Mouse (Mus musculus) limb, embryonic 12.5 days (tissue): Measurements from ENCODE around the gene Midn. TPM values are rescaled to one million over a fixed set of nuclear protein-coding genes. Genes with fewer than 3 reads are reported as not detected.

Experiments
- ATAC-seq: fragments of 200-750 bp; cut with Nextera tagmentation; 2 replicates; pipeline ENCODE4 v1.8.0; 2017; ENCODE audit warnings: low read depth, moderate TSS enrichment; ENCODE audit not compliant: insufficient number of reproducible peaks, insufficient read depth, low FRiP score, low TSS enrichment
- H3K27ac ChIP-seq: fragments of 300-500 bp; sonication (generic); 2 replicates; pipeline ENCODE4 v1.5.1; 2016; ENCODE audit warnings: mild to moderate bottlenecking, moderate library complexity
- H3K27me3 ChIP-seq: fragments of 300-500 bp; sonication (generic); 2 replicates; pipeline ENCODE4 v1.6.1; 2016; ENCODE audit warnings: mild to moderate bottlenecking, moderate library complexity
- H3K36me3 ChIP-seq: fragments of 300-500 bp; sonication (generic); 2 replicates; pipeline ENCODE4 v1.6.1; 2016; ENCODE audit warnings: mild to moderate bottlenecking, moderate library complexity
- H3K4me1 ChIP-seq: fragments of 300-500 bp; sonication (generic); replicated peaks from 2 replicates; pipeline ENCODE4 v1.6.1; 2016
- H3K4me2 ChIP-seq: fragments of 300-500 bp; sonication (generic); 2 replicates; pipeline ENCODE4 v1.6.1; 2016; ENCODE audit warnings: mild to moderate bottlenecking, moderate library complexity
- H3K4me3 ChIP-seq: fragments of 300-500 bp; sonication (generic); replicated peaks from 2 replicates; pipeline ENCODE4 v1.5.1; 2016; ENCODE audit warnings: mild to moderate bottlenecking
- H3K9ac ChIP-seq: fragments of 300-500 bp; sonication (generic); replicated peaks from 2 replicates; pipeline ENCODE4 v1.6.1; 2016; ENCODE audit warnings: mild to moderate bottlenecking, moderate library complexity
- H3K9me3 ChIP-seq: fragments of 300-500 bp; sonication (generic); 2 replicates; pipeline ENCODE4 v1.6.1; 2016; ENCODE audit warnings: mild to moderate bottlenecking, moderate library complexity
- WGBS: fragments of 180-500 bp; shearing (Covaris S2); methylation state at CpG from one replicate; pipeline ENCODE4 v1.1.7; 2016; 5-methylcytosine and 5-hydroxymethylcytosine counted together
- polyA plus RNA-seq: library from polyadenylated mRNA; unstranded; fragments of >200 nt; fragmentation: Nextera tagmentation; extraction: Ambion mirVana; gene quantifications from 2 replicates; pipeline ENCODE4 v1.2.1, GENCODE M21; 2016

Gene Midn
- polyA plus RNA-seq, 1 experiment from 2014 or later: 30.6 TPM

GRCm38 (mm10) chr10:80137626-80138552 lies 10.2 kb upstream of the Midn start:
- peaks cover 46% of the 10 kb centered on the region for H3K4me1 ChIP-seq
- H3K4me3 ChIP-seq: peak overlapping the region; percentile 81
- H3K9me3 ChIP-seq: 0 out of 2 replicates have a peak, but pooled peaks cover 5% of the 10 kb centered on the region
- peak overlapping the region; percentile 85 for H3K9ac ChIP-seq
- no peak for ATAC-seq
- WGBS: 4% methylated on average over 30 of the region's 33 CpGs
- peak overlapping the region; percentile 98 for H3K4me2 ChIP-seq
- H3K36me3 ChIP-seq: peaks cover 25% of the 10 kb centered on the region
- peaks cover 63% of the 10 kb centered on the region for H3K27me3 ChIP-seq
- H3K27ac ChIP-seq: 0 out of 2 replicates have a peak overlapping the region, but pooled peaks have one; percentile 74

GRCm38 (mm10) chr10:80138553-80139438 lies 9.3 kb upstream of the Midn start, which contains the start of gene Atp5d:
Atp5d (plus strand) TSS chr10:80138632.
- peak within 1 kb of the TSS; percentile 74 for H3K27ac ChIP-seq
- H3K36me3 ChIP-seq: peaks cover 21% of the 10 kb centered on the region
- peak within 1 kb of the TSS; percentile 81 for H3K4me3 ChIP-seq
- H3K4me2 ChIP-seq: peak within 1 kb of the TSS; percentile 98
- H3K9ac ChIP-seq: peak within 1 kb of the TSS; percentile 85
- H3K4me1 ChIP-seq: peaks cover 47% of the 10 kb centered on the region
- under 1% methylated on average over 77 of the region's 94 CpGs for WGBS
- ATAC-seq: no peak
- H3K27me3 ChIP-seq: peaks cover 63% of the 10 kb centered on the region
- H3K9me3 ChIP-seq: 0 out of 2 replicates have a peak, but pooled peaks cover 5% of the 10 kb centered on the region

GRCm38 (mm10) chr10:80139439-80139775 lies 8.7 kb upstream of the Midn start:
- H3K9ac ChIP-seq: peak overlapping the region; percentile 85
- no peak for ATAC-seq
- H3K4me3 ChIP-seq: peak overlapping the region; percentile 81
- 0 out of 2 replicates have a peak, but pooled peaks cover 5% of the 10 kb centered on the region for H3K9me3 ChIP-seq
- H3K4me2 ChIP-seq: peak overlapping the region; percentile 98
- H3K27ac ChIP-seq: peak overlapping the region; percentile 74; the same call in 1 of the 2 replicates
- H3K36me3 ChIP-seq: peaks cover 22% of the 10 kb centered on the region
- 1% methylated on average over 10 of the region's 10 CpGs for WGBS
- H3K4me1 ChIP-seq: peaks cover 47% of the 10 kb centered on the region
- peaks cover 61% of the 10 kb centered on the region for H3K27me3 ChIP-seq

GRCm38 (mm10) chr10:80139975-80140665 lies 8.0 kb upstream of the Midn start:
- Histone ChIP-seq H3K27me3 (peaks cover 54% of the 10 kb centered on the region), H3K4me1 (peaks cover 47% of the 10 kb centered on the region), H3K4me2 (peak overlapping the region; percentile 98; the same call in 1 of the 2 replicates), H3K9ac (no peak overlapping the region), H3K9me3 (0 out of 2 replicates have a peak, but pooled peaks cover 5% of the 10 kb centered on the region), H3K4me3 (peak overlapping the region; percentile 75; the same call in 1 of the 2 replicates), H3K27ac (no peak overlapping the region), H3K36me3 (peaks cover 22% of the 10 kb centered on the region)
- ATAC-seq: no peak
- 75% methylated on average over 11 of the region's 11 CpGs for WGBS

- peak within 1 kb of the TSS; percentile 68 for H3K27ac ChIP-seq
- peaks cover 52% of the 10 kb centered on the region for H3K4me1 ChIP-seq
- peaks cover 49% of the 10 kb centered on the region for H3K27me3 ChIP-seq
- 0 out of 2 replicates have a peak, but pooled peaks cover 5% of the 10 kb centered on the region for H3K9me3 ChIP-seq
- no peak for ATAC-seq
- H3K9ac ChIP-seq: peak within 1 kb of the TSS; percentile 40; the same call in 1 of the 2 replicates
- peak within 1 kb of the TSS; percentile 81 for H3K4me3 ChIP-seq
- peak within 1 kb of the TSS; percentile 98 for H3K4me2 ChIP-seq
- 78% methylated on average over 10 of the region's 10 CpGs for WGBS
- H3K36me3 ChIP-seq: peaks cover 27% of the 10 kb centered on the region
These were observed 7.4 kb upstream of the Midn start, which contains the start of gene Cbarp for GRCm38 (mm10) chr10:80140666-80141035. Cbarp (minus strand) TSS chr10:80140835.

- peak; percentile 11; the same call in 1 of the 2 replicates for ATAC-seq
- Histone ChIP-seq H3K27me3 (peaks cover 43% of the 10 kb centered on the region), H3K4me1 (peaks cover 55% of the 10 kb centered on the region), H3K36me3 (peaks cover 30% of the 10 kb centered on the region), H3K4me2 (peak overlapping the region; percentile 91), H3K9me3 (no peaks in the 10 kb centered on the region), H3K9ac (peak overlapping the region; percentile 40; the same call in 1 of the 2 replicates), H3K4me3 (peak overlapping the region; percentile 75), H3K27ac (peak overlapping the region; percentile 68)
- 1% methylated on average over 29 of the region's 29 CpGs for WGBS
These were observed 6.8 kb upstream of the Midn start for GRCm38 (mm10) chr10:80141243-80141642.

GRCm38 (mm10) chr10:80141786-80142529 lies 6.1 kb upstream of the Midn start:
- Histone ChIP-seq H3K9me3 (no peaks in the 10 kb centered on the region), H3K4me1 (peaks cover 53% of the 10 kb centered on the region), H3K27me3 (peaks cover 36% of the 10 kb centered on the region), H3K36me3 (peaks cover 34% of the 10 kb centered on the region), H3K9ac (peak overlapping the region; percentile 90), H3K4me3 (peak overlapping the region; percentile 75), H3K27ac (peak overlapping the region; percentile 68), H3K4me2 (peak overlapping the region; percentile 91)
- under 1% methylated on average over 43 of the region's 43 CpGs for WGBS
- ATAC-seq: peak; percentile 82

- under 1% methylated on average over 15 of the region's 15 CpGs for WGBS
- Histone ChIP-seq H3K4me3 (peak overlapping the region; percentile 75), H3K9ac (peak overlapping the region; percentile 90), H3K4me1 (peaks cover 53% of the 10 kb centered on the region), H3K27ac (peak overlapping the region; percentile 68; the same call in 1 of the 2 replicates), H3K27me3 (peaks cover 30% of the 10 kb centered on the region), H3K9me3 (no peaks in the 10 kb centered on the region), H3K4me2 (peak overlapping the region; percentile 91), H3K36me3 (peaks cover 34% of the 10 kb centered on the region)
- ATAC-seq: no peak
These were observed 5.5 kb upstream of the Midn start for GRCm38 (mm10) chr10:80142530-80142925.

- H3K4me1 ChIP-seq: peaks cover 47% of the 10 kb centered on the region
- H3K9me3 ChIP-seq: no peaks in the 10 kb centered on the region
- no peak overlapping the region for H3K9ac ChIP-seq
- ATAC-seq: no peak
- H3K36me3 ChIP-seq: peaks cover 34% of the 10 kb centered on the region
- 0 out of 2 replicates have a peak overlapping the region, but pooled peaks have one; percentile 91 for H3K4me2 ChIP-seq
- H3K27ac ChIP-seq: no peak overlapping the region
- WGBS: 91% methylated on average over 7 of the region's 7 CpGs
- peaks cover 19% of the 10 kb centered on the region for H3K27me3 ChIP-seq
- no peak overlapping the region; the same call in 1 of the 2 replicates for H3K4me3 ChIP-seq
These were observed 4.4 kb upstream of the Midn start for GRCm38 (mm10) chr10:80143664-80144063.
